Mouse (Mus musculus) lung, embryonic 14.5 days (tissue): ENCODE measurements around the gene B230118H07Rik. TPM values are rescaled to one million over a fixed set of nuclear protein-coding genes. Genes with fewer than 3 reads are reported as not detected.
"Not testable (repeated sequence)": the region's sequence is repeated elsewhere in the genome, so short reads cannot be mapped to it uniquely, and the experiment has no call there.

ENCODE experiments used
- ATAC-seq: fragments of 200-750 bp; cut with Nextera tagmentation; 2 replicates; pipeline ENCODE4 v1.8.0; 2017; ENCODE audit warnings: mild to moderate bottlenecking, moderate TSS enrichment, moderate library complexity; ENCODE audit not compliant: insufficient read depth
- DNase-seq: peaks from one replicate; pipeline ENCODE4 v3.0.0-alpha.2; 2015
- H3K27ac ChIP-seq: fragments of 300-500 bp; sonication (generic); 2 replicates; pipeline ENCODE4 v1.5.1; 2014; ENCODE audit warnings: low read depth, mild to moderate bottlenecking, moderate library complexity
- H3K27me3 ChIP-seq: fragments of 300-500 bp; sonication (generic); 2 replicates; pipeline ENCODE4 v1.6.1; 2014; ENCODE audit warnings: low read length, control low read depth; ENCODE audit not compliant: insufficient read depth
- H3K36me3 ChIP-seq: fragments of 300-500 bp; sonication (generic); 2 replicates; pipeline ENCODE4 v1.6.1; 2014; ENCODE audit warnings: control low read depth; ENCODE audit not compliant: insufficient read depth
- H3K4me1 ChIP-seq: fragments of 300-500 bp; sonication (generic); 2 replicates; pipeline ENCODE4 v1.6.1; 2014; ENCODE audit warnings: antibody characterized with exemption, control low read depth; ENCODE audit not compliant: insufficient read depth
- H3K4me2 ChIP-seq: fragments of 300-500 bp; sonication (generic); 2 replicates; pipeline ENCODE4 v1.6.1; 2014; ENCODE audit warnings: mild to moderate bottlenecking
- H3K4me3 ChIP-seq: fragments of 300-500 bp; sonication (generic); 2 replicates; pipeline ENCODE4 v1.5.1; 2014; ENCODE audit warnings: low read depth, low read length
- H3K9ac ChIP-seq: fragments of 300-500 bp; sonication (generic); 2 replicates; pipeline ENCODE4 v1.6.1; 2014
- H3K9me3 ChIP-seq: fragments of 300-500 bp; sonication (generic); 2 replicates; pipeline ENCODE4 v1.6.1; 2016; ENCODE audit warnings: low read depth, low read length, control low read depth
- CTCF ChIP-seq: IDR thresholded peaks from 2 replicates; pipeline ENCODE4 v1.5.1; 2016; ENCODE audit warnings: antibody characterized with exemption, low read depth
- WGBS: fragments of 180-500 bp; shearing (Covaris S2); extraction: QIAGEN DNeasy Blood & Tissue Kit; methylation state at CpG from one replicate; pipeline ENCODE4 v1.1.7; 2014; 5-methylcytosine and 5-hydroxymethylcytosine counted together
- polyA plus RNA-seq: library from polyadenylated mRNA; unstranded; fragments of >200 nt; fragmentation: Nextera tagmentation; extraction: Ambion mirVana; gene quantifications from 2 replicates; pipeline ENCODE4 v1.2.1, GENCODE M21; 2014

B230118H07Rik gene
- polyA plus RNA-seq, 1 experiment from 2014 or later = 52.4 TPM

DNA sequence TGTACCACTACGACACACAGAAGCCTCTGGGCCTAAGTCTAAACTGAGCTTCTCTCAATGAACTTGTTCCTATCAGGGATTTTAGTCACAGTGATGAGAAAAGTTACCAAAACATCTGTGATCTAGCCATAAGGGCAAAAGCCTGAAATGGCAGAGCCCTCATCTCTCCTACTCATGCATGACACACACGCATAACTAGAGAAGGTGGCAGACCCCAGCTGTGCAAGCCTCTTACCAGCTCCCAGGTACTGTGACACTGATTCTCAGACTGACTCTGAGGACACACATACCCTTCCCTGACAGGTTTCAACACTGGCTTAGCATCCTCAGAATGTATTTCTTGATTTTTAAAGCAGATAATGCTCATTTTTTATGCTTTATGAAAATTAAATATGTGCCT, 103.7 kb downstream of the B230118H07Rik start:
- no peak for ATAC-seq
- WGBS = 86% methylated on average over 2 of the region's 2 CpGs
- no peak overlapping the region for H3K9ac ChIP-seq
- no peak overlapping the region for H3K27ac ChIP-seq
- no peaks in the 10 kb centered on the region for H3K36me3 ChIP-seq
- no peak overlapping the region for H3K4me2 ChIP-seq
- no peak for TF ChIP-seq CTCF
- no peak overlapping the region for H3K4me3 ChIP-seq
- no peaks in the 10 kb centered on the region for H3K27me3 ChIP-seq
- no peak for DNase-seq
- H3K4me1 ChIP-seq = no peaks in the 10 kb centered on the region
- no peaks in the 10 kb centered on the region for H3K9me3 ChIP-seq

- H3K4me3 ChIP-seq = no peak overlapping the region
- no peak overlapping the region for H3K4me2 ChIP-seq
- H3K4me1 ChIP-seq = no peaks in the 10 kb centered on the region
- H3K27ac ChIP-seq = peak overlapping the region; percentile 24; the same call in 1 of the 2 replicates
- DNase-seq (peak; percentile 65), ATAC-seq (peak; percentile 86)
- H3K9me3 ChIP-seq = no peaks in the 10 kb centered on the region
- H3K36me3 ChIP-seq = no peaks in the 10 kb centered on the region
- H3K27me3 ChIP-seq = no peaks in the 10 kb centered on the region
- no peak overlapping the region for H3K9ac ChIP-seq
- peak; percentile 33; the same call in 1 of the 2 replicates for TF ChIP-seq CTCF
- 29% methylated on average over 8 of the region's 8 CpGs for WGBS
These were observed 105.5 kb downstream of the B230118H07Rik start for GRCm38 (mm10) chr2:101543704-101544417.

DNA sequence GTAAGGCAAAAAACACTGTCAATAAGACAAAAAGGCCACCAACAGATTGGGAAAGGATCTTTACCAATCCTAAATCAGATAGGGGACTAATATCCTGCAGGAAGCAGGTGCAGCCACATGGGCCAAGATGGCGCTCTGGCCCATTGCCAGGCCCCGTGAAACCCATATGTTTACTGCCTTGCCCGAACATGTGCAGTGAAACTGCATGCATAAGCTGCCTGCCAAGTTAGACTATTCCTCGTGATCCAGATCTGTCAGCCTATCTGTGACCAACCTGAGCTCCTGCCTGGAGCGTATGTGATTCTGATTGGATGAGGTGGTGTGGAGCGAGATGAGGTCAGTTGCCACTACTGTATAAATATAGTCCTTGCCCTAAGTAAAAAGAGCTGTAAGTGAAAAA, 112.4 kb downstream of the B230118H07Rik start:
- not testable (repeated sequence) for DNase-seq, H3K9ac ChIP-seq, H3K9me3 ChIP-seq, H3K36me3 ChIP-seq, H3K4me2 ChIP-seq, H3K27ac ChIP-seq, ATAC-seq, H3K27me3 ChIP-seq, H3K4me1 ChIP-seq, H3K4me3 ChIP-seq
- 81% methylated on average over 6 of the region's 6 CpGs for WGBS

DNA sequence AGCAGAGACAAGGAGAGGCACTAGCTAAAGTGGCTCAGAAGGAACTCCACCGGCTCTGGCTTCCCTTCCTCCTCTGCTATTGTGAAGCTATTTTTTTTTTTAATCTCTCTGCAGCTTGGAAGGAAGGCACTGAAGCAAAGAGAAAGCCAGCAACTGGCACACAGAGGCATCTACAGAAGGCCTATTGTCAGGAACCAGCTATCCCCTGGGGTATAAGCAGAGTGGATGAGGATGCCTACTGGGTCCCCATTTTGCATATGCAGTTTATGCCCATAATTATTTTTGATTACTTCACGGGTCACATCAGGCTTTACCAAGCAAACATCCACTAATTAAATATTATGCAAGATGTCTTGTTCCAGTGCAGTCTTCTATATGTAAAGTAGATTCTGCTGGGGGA, 115.6 kb downstream of the B230118H07Rik start:
- Histone ChIP-seq H3K27me3 (no peaks in the 10 kb centered on the region), H3K27ac (no peak overlapping the region), H3K36me3 (no peaks in the 10 kb centered on the region), H3K4me2 (no peak overlapping the region), H3K4me1 (no peaks in the 10 kb centered on the region), H3K4me3 (no peak overlapping the region), H3K9me3 (no peaks in the 10 kb centered on the region), H3K9ac (no peak overlapping the region)
- WGBS = 62% methylated on average over 2 of the region's 2 CpGs
- ATAC-seq = no peak
- no peak for TF ChIP-seq CTCF
- no peak for DNase-seq

GRCm38 (mm10) chr2:101525503-101526381, 123.6 kb downstream of the B230118H07Rik start:
- H3K9me3 ChIP-seq = no peaks in the 10 kb centered on the region
- H3K4me3 ChIP-seq = no peak overlapping the region
- 69% methylated on average over 6 of the region's 6 CpGs for WGBS
- no peaks in the 10 kb centered on the region for H3K27me3 ChIP-seq
- H3K36me3 ChIP-seq = no peaks in the 10 kb centered on the region
- H3K9ac ChIP-seq = no peak overlapping the region
- ATAC-seq (no peak), DNase-seq (peak; percentile 80)
- TF ChIP-seq CTCF = peak; percentile 77
- H3K4me1 ChIP-seq = no peaks in the 10 kb centered on the region
- H3K4me2 ChIP-seq = no peak overlapping the region
- no peak overlapping the region for H3K27ac ChIP-seq

- no peak for TF ChIP-seq CTCF
- no peaks in the 10 kb centered on the region for H3K27me3 ChIP-seq
- no peaks in the 10 kb centered on the region for H3K36me3 ChIP-seq
- ATAC-seq (no peak), DNase-seq (no peak)
- no peak overlapping the region for H3K4me2 ChIP-seq
- no peaks in the 10 kb centered on the region for H3K4me1 ChIP-seq
- no peak overlapping the region for H3K4me3 ChIP-seq
- no peaks in the 10 kb centered on the region for H3K9me3 ChIP-seq
- WGBS = 85% methylated on average over 4 of the region's 4 CpGs
- H3K27ac ChIP-seq = no peak overlapping the region
- H3K9ac ChIP-seq = no peak overlapping the region
These were observed 124.2 kb downstream of the B230118H07Rik start for GRCm38 (mm10) chr2:101525091-101525490.

GRCm38 (mm10) chr2:101520503-101520902, 128.8 kb downstream of the B230118H07Rik start:
- no peaks in the 10 kb centered on the region for H3K4me1 ChIP-seq
- H3K4me2 ChIP-seq = no peak overlapping the region
- H3K9ac ChIP-seq = no peak overlapping the region
- H3K36me3 ChIP-seq = no peaks in the 10 kb centered on the region
- 73% methylated on average over 1 of the region's 1 CpGs for WGBS
- H3K9me3 ChIP-seq = no peaks in the 10 kb centered on the region
- no peak for DNase-seq
- TF ChIP-seq CTCF = no peak
- H3K4me3 ChIP-seq = no peak overlapping the region
- H3K27me3 ChIP-seq = no peaks in the 10 kb centered on the region
- H3K27ac ChIP-seq = no peak overlapping the region
- ATAC-seq = no peak
